Mouse (Mus musculus): ENCODE measurements around the gene Rhd. TPM values are rescaled to one million over a fixed set of nuclear protein-coding genes. Genes with fewer than 3 reads are reported as not detected.
A peak's percentile ranks its signal among the peaks of the same experiment; 100 is the strongest.
"Not testable (repeated sequence)": the region's sequence is repeated elsewhere in the genome, so short reads cannot be mapped to it uniquely, and the experiment has no call there.

The Rhd gene
- polyA plus RNA-seq, 1 experiment from 2014 or later = 2.1 TPM

GRCm38 (mm10) chr4:134838221-134838620 is 26.1 kb upstream of the Rhd start:
- H3K4me2 ChIP-seq (ENCODE audit: low read depth, low read length) = no peak overlapping the region
- no peak overlapping the region for H3K4me3 ChIP-seq (ENCODE audit: low read depth, low read length)
- H3K9me3 ChIP-seq (ENCODE audit: control insufficient read depth, low read length) = no peaks in the 10 kb centered on the region
- H3K9ac ChIP-seq (replicated peaks; ENCODE audit: low read depth, low read length) = no peak overlapping the region
- WGBS = 90% methylated on average over 1 of the region's 1 CpGs
- no peaks in the 10 kb centered on the region for H3K4me1 ChIP-seq (ENCODE audit: control insufficient read depth, insufficient read depth, low read length)
- ATAC-seq (ENCODE audit: low read depth) = no peak
- no peaks in the 10 kb centered on the region for H3K27me3 ChIP-seq (ENCODE audit: control insufficient read depth, insufficient read depth, low read length)
- peaks cover 5% of the 10 kb centered on the region; the same call in 1 of the 2 replicates for H3K36me3 ChIP-seq (ENCODE audit: control insufficient read depth, insufficient read depth, low read length)
- H3K27ac ChIP-seq (ENCODE audit: low read depth, low read length) = no peak overlapping the region

DNA sequence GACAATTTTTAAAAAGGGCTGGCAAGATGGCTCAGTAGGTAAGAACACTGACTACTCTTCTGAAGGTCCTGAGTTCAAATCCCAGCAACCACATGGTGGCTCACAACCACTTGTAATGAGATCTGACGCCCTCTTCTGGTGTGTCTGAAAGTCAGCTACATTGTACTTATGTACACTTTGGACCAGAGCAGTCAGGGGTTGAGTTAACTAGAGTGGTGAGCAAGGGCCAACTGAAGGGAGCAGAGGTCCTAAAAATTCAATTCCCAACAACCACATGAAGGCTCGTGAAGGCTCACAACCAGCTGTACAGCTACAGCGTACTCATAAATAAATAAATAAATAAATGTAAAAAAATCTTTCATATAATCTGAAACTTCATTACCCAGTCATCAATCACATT is 25.6 kb upstream of the Rhd start:
- H3K4me1 ChIP-seq (ENCODE audit: control insufficient read depth, insufficient read depth, low read length); H3K9ac ChIP-seq (replicated peaks; ENCODE audit: low read depth, low read length); ATAC-seq (ENCODE audit: low read depth); H3K27me3 ChIP-seq (ENCODE audit: control insufficient read depth, insufficient read depth, low read length); H3K36me3 ChIP-seq (ENCODE audit: control insufficient read depth, insufficient read depth, low read length); H3K4me3 ChIP-seq (ENCODE audit: low read depth, low read length); H3K27ac ChIP-seq (ENCODE audit: low read depth, low read length); H3K9me3 ChIP-seq (ENCODE audit: control insufficient read depth, low read length); H3K4me2 ChIP-seq (ENCODE audit: low read depth, low read length): not testable (repeated sequence)
- WGBS = 85% methylated on average over 3 of the region's 3 CpGs

GRCm38 (mm10) chr4:134840231-134840630 is 24.1 kb upstream of the Rhd start:
- H3K27ac ChIP-seq (ENCODE audit: low read depth, low read length) = no peak overlapping the region
- no peaks in the 10 kb centered on the region for H3K9me3 ChIP-seq (ENCODE audit: control insufficient read depth, low read length)
- no peaks in the 10 kb centered on the region for H3K27me3 ChIP-seq (ENCODE audit: control insufficient read depth, insufficient read depth, low read length)
- H3K36me3 ChIP-seq (ENCODE audit: control insufficient read depth, insufficient read depth, low read length) = peaks cover 5% of the 10 kb centered on the region; the same call in 1 of the 2 replicates
- H3K4me2 ChIP-seq (ENCODE audit: low read depth, low read length) = no peak overlapping the region
- no peak for ATAC-seq (ENCODE audit: low read depth)
- WGBS = 61% methylated on average over 1 of the region's 1 CpGs
- H3K9ac ChIP-seq (replicated peaks; ENCODE audit: low read depth, low read length) = no peak overlapping the region
- H3K4me1 ChIP-seq (ENCODE audit: control insufficient read depth, insufficient read depth, low read length) = no peaks in the 10 kb centered on the region
- H3K4me3 ChIP-seq (ENCODE audit: low read depth, low read length) = no peak overlapping the region

GRCm38 (mm10) chr4:134843566-134843965 is 20.8 kb upstream of the Rhd start:
- no peak overlapping the region for H3K4me2 ChIP-seq (ENCODE audit: low read depth, low read length)
- H3K4me1 ChIP-seq (ENCODE audit: control insufficient read depth, insufficient read depth, low read length) = no peaks in the 10 kb centered on the region
- H3K27me3 ChIP-seq (ENCODE audit: control insufficient read depth, insufficient read depth, low read length) = no peaks in the 10 kb centered on the region
- 89% methylated on average over 4 of the region's 4 CpGs for WGBS
- ATAC-seq (ENCODE audit: low read depth) = no peak
- H3K9me3 ChIP-seq (ENCODE audit: control insufficient read depth, low read length) = no peaks in the 10 kb centered on the region
- no peak overlapping the region for H3K4me3 ChIP-seq (ENCODE audit: low read depth, low read length)
- H3K9ac ChIP-seq (replicated peaks; ENCODE audit: low read depth, low read length) = no peak overlapping the region
- no peaks in the 10 kb centered on the region for H3K36me3 ChIP-seq (ENCODE audit: control insufficient read depth, insufficient read depth, low read length)
- H3K27ac ChIP-seq (ENCODE audit: low read depth, low read length) = no peak overlapping the region

DNA sequence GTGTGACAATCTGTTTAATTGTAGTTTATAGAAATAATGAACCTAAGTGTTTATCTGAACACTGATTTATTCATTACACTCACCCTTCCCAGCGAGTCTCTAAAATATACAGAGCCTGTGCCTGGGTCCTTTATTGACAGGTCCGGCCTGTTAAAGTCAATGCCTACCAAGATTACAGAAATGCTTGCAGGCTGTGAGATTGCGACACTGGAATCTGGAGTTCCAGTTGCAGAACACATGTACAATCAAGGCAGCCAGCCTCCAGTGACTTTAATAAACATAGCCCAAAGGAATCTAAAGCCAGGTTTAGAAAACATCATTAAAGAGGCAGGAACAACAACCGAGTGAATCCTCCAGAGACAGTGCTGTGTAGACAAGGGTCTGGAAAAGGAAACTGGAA is 16.7 kb upstream of the Rhd start:
- H3K9me3 ChIP-seq (ENCODE audit: control insufficient read depth, low read length) = no peaks in the 10 kb centered on the region
- H3K4me2 ChIP-seq (ENCODE audit: low read depth, low read length) = no peak overlapping the region
- H3K9ac ChIP-seq (replicated peaks; ENCODE audit: low read depth, low read length) = no peak overlapping the region
- ATAC-seq (ENCODE audit: low read depth) = no peak
- peaks cover 19% of the 10 kb centered on the region for H3K4me1 ChIP-seq (ENCODE audit: control insufficient read depth, insufficient read depth, low read length)
- no peaks in the 10 kb centered on the region for H3K36me3 ChIP-seq (ENCODE audit: control insufficient read depth, insufficient read depth, low read length)
- no peak overlapping the region for H3K4me3 ChIP-seq (ENCODE audit: low read depth, low read length)
- 79% methylated on average over 4 of the region's 4 CpGs for WGBS
- H3K27me3 ChIP-seq (ENCODE audit: control insufficient read depth, insufficient read depth, low read length) = no peaks in the 10 kb centered on the region; the same call in 1 of the 2 replicates
- no peak overlapping the region for H3K27ac ChIP-seq (ENCODE audit: low read depth, low read length)

- Histone ChIP-seq H3K4me1 (ENCODE audit: control insufficient read depth, insufficient read depth, low read length) (peaks cover 19% of the 10 kb centered on the region), H3K9ac (replicated peaks; ENCODE audit: low read depth, low read length) (no peak overlapping the region), H3K27me3 (ENCODE audit: control insufficient read depth, insufficient read depth, low read length) (no peaks in the 10 kb centered on the region; the same call in 1 of the 2 replicates), H3K4me3 (ENCODE audit: low read depth, low read length) (peak overlapping the region; percentile 98; the same call in 1 of the 2 replicates), H3K4me2 (ENCODE audit: low read depth, low read length) (peak overlapping the region; percentile 86), H3K36me3 (ENCODE audit: control insufficient read depth, insufficient read depth, low read length) (no peaks in the 10 kb centered on the region), H3K27ac (ENCODE audit: low read depth, low read length) (no peak overlapping the region), H3K9me3 (ENCODE audit: control insufficient read depth, low read length) (no peaks in the 10 kb centered on the region)
- no peak for ATAC-seq (ENCODE audit: low read depth)
- 63% methylated on average over 4 of the region's 4 CpGs for WGBS
Observed at GRCm38 (mm10) chr4:134850551-134850950, 13.8 kb upstream of the Rhd start.

- Histone ChIP-seq H3K36me3 (ENCODE audit: control insufficient read depth, insufficient read depth, low read length) (no peaks in the 10 kb centered on the region), H3K9me3 (ENCODE audit: control insufficient read depth, low read length) (no peaks in the 10 kb centered on the region), H3K27ac (ENCODE audit: low read depth, low read length) (no peak overlapping the region), H3K4me1 (ENCODE audit: control insufficient read depth, insufficient read depth, low read length) (peaks cover 19% of the 10 kb centered on the region), H3K27me3 (ENCODE audit: control insufficient read depth, insufficient read depth, low read length) (no peaks in the 10 kb centered on the region; the same call in 1 of the 2 replicates), H3K9ac (replicated peaks; ENCODE audit: low read depth, low read length) (peak overlapping the region; percentile 99; the same call in 1 of the 2 replicates), H3K4me3 (ENCODE audit: low read depth, low read length) (peak overlapping the region; percentile 98), H3K4me2 (ENCODE audit: low read depth, low read length) (peak overlapping the region; percentile 86)
- 18% methylated on average over 2 of the region's 2 CpGs for WGBS
- ATAC-seq (ENCODE audit: low read depth) = no peak
Observed at GRCm38 (mm10) chr4:134851236-134851635, 13.1 kb upstream of the Rhd start.

GRCm38 (mm10) chr4:134851876-134852275 is 12.5 kb upstream of the Rhd start:
- Histone ChIP-seq H3K4me3 (ENCODE audit: low read depth, low read length) (peak overlapping the region; percentile 98), H3K4me2 (ENCODE audit: low read depth, low read length) (peak overlapping the region; percentile 86), H3K4me1 (ENCODE audit: control insufficient read depth, insufficient read depth, low read length) (peaks cover 19% of the 10 kb centered on the region), H3K27ac (ENCODE audit: low read depth, low read length) (no peak overlapping the region), H3K9me3 (ENCODE audit: control insufficient read depth, low read length) (no peaks in the 10 kb centered on the region), H3K27me3 (ENCODE audit: control insufficient read depth, insufficient read depth, low read length) (no peaks in the 10 kb centered on the region; the same call in 1 of the 2 replicates), H3K9ac (replicated peaks; ENCODE audit: low read depth, low read length) (peak overlapping the region; percentile 99), H3K36me3 (ENCODE audit: control insufficient read depth, insufficient read depth, low read length) (no peaks in the 10 kb centered on the region)
- WGBS = 6% methylated on average over 14 of the region's 14 CpGs
- ATAC-seq (ENCODE audit: low read depth) = no peak

GRCm38 (mm10) chr4:134852438-134853255 is 11.7 kb upstream of the Rhd start:
- Histone ChIP-seq H3K4me1 (ENCODE audit: control insufficient read depth, insufficient read depth, low read length) (peaks cover 19% of the 10 kb centered on the region), H3K27ac (ENCODE audit: low read depth, low read length) (peak overlapping the region; percentile 100), H3K4me2 (ENCODE audit: low read depth, low read length) (peak overlapping the region; percentile 86), H3K4me3 (ENCODE audit: low read depth, low read length) (peak overlapping the region; percentile 98), H3K9ac (replicated peaks; ENCODE audit: low read depth, low read length) (peak overlapping the region; percentile 99), H3K27me3 (ENCODE audit: control insufficient read depth, insufficient read depth, low read length) (no peaks in the 10 kb centered on the region; the same call in 1 of the 2 replicates), H3K36me3 (ENCODE audit: control insufficient read depth, insufficient read depth, low read length) (no peaks in the 10 kb centered on the region), H3K9me3 (ENCODE audit: control insufficient read depth, low read length) (no peaks in the 10 kb centered on the region)
- under 1% methylated on average over 68 of the region's 106 CpGs for WGBS
- peak; percentile 26 for ATAC-seq (ENCODE audit: low read depth)

All from neural tube, embryonic 14.5 days (tissue).